Mouse (Mus musculus): ENCODE results near the gene Ostf1. TPM values are rescaled to one million over a fixed set of nuclear protein-coding genes. Genes with fewer than 3 reads are reported as not detected.
A peak's percentile ranks its signal among the peaks of the same experiment; 100 is the strongest.

Gene Ostf1
- 119 TPM for polyA plus RNA-seq (2012; fragmentation: generic; extraction: Trizol)

DNA sequence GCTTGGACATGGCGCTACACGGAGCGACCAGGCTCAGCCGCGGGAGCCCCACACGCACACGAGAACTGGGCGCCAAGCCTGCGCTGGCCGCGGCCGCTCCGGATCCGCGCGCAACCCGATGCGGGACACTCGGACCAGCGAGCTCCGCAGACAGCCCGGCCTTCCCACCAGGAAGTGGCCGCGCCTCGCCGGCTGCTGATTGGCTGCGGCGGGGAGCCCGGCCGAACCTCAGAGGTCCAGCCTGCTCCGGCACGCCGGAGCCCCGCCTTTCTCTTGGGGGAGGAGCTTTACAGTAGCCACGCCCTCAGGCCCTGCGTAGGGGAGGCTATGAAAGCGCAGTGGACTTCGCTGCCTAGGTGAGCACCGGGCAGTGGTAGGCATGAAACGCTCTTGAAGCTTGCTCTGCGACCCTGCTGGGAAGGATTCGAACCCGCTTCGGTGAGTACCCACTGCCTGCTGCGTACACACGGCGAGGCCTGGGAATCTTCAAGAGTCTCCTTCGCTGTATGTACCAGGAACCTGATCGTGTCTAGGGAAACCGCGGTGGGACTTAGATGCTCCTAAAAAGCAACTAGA, at the start of gene Ostf1, which contains the start of gene Nmrk1:
Gene Ostf1, minus strand, starts transcription at position 180 of the 576 bp plus-strand sequence.
Gene Nmrk1, plus strand, starts transcription at position 307 of the 576 bp plus-strand sequence.
- Histone ChIP-seq H3K36me3 (ENCODE audit: control insufficient read depth, insufficient read depth) (no peaks in the 10 kb centered on the region), H3K79me2 (ENCODE audit: control insufficient read depth, insufficient read depth) (peaks cover 41% of the 10 kb centered on the region), H3K4me3 (peak within 1 kb of the TSS; percentile 79), H3ac (ENCODE audit: control insufficient read depth, insufficient read length) (peak within 1 kb of the TSS; percentile 27), H3K27me3 (ENCODE audit: control insufficient read depth, insufficient read depth, insufficient read length) (no peaks in the 10 kb centered on the region), H3K4me2 (ENCODE audit: low read depth) (peak within 1 kb of the TSS; percentile 84)
- peak; percentile 74 for TF ChIP-seq POLR2AphosphoS2 (IDR thresholded peaks at IDR 0.05; ENCODE audit: insufficient read length, low read depth)
- TF ChIP-seq CEBPB (IDR thresholded peaks at IDR 0.05; ENCODE audit: insufficient read depth, poor library complexity, severe bottlenecking): no peak
- TF ChIP-seq POLR2A (IDR thresholded peaks at IDR 0.05; ENCODE audit: insufficient read length, low read depth): peak; percentile 94

DNA sequence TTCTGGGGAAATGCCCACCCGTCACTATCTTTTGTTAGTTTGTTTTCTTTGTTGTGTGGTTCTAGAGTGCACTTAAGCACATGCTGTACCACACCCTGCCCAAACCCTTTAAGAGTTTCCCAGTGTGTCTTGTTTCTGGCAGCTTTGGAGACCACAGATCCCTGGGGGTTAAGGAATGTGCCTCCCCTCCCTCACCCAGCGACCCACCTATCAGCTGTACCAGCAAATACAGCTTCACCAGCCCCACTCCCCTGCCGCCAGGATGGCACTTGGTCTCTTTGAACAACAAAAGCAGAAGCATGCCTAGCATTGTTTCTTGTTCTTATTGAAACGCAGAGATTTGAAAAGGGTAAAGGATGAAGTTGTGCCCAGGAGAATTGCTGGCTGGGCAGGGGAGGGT, 41.5 kb upstream of the Ostf1 start:
- Histone ChIP-seq H3K4me3 (no peak overlapping the region), H3ac (ENCODE audit: control insufficient read depth, insufficient read length) (no peak overlapping the region)
- TF ChIP-seq MYOG (IDR thresholded peaks at IDR 0.05; ENCODE audit: control insufficient read depth in 1 of 3, insufficient read depth in 1 of 3, insufficient read length in 2 of 3, low read depth in 2 of 3): no peak
- TF ChIP-seq TCF3 (IDR thresholded peaks at IDR 0.05; ENCODE audit: insufficient read length, low read depth): no peak
- no peak for TF ChIP-seq MYOD1 (IDR thresholded peaks at IDR 0.05; ENCODE audit: control insufficient read depth in 1 of 3, insufficient read length in 2 of 3, low read depth in 2 of 3)
- no peak for TF ChIP-seq CEBPB (IDR thresholded peaks at IDR 0.05; ENCODE audit: insufficient read depth, poor library complexity, severe bottlenecking)
- no peak for TF ChIP-seq SRF (IDR thresholded peaks at IDR 0.05; ENCODE audit: control insufficient read depth, insufficient read length, low read depth)

DNA sequence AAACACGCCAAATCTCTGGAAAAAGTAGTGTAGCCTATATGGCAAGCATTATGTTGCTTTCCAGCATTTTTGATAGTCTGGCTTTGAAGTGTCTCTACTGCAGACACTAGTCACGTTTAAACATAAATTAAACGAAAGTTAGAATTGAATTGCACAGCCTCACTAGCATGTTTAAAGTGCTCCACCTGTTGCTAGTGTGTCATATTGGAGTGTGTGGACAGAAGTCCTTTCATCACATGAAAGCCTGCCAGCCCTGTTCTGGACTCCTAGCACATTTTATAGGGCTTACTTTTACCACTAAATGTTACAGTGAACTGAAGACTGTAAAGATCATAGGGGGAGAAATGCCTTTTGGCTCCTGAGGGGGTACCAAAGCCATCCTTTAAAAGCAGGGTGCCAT, 40.9 kb upstream of the Ostf1 start:
- Histone ChIP-seq H3K4me3 (peak overlapping the region; percentile 46), H3K79me2 (ENCODE audit: control insufficient read depth, insufficient read depth) (peaks cover 60% of the 10 kb centered on the region), H3K27me3 (ENCODE audit: control insufficient read depth, insufficient read depth, insufficient read length) (no peaks in the 10 kb centered on the region), H3K4me2 (ENCODE audit: low read depth) (peak overlapping the region; percentile 96), H3ac (ENCODE audit: control insufficient read depth, insufficient read length) (no peak overlapping the region), H3K36me3 (ENCODE audit: control insufficient read depth, insufficient read depth) (no peaks in the 10 kb centered on the region)
- TF ChIP-seq POLR2A (IDR thresholded peaks at IDR 0.05; ENCODE audit: insufficient read length, low read depth) (no peak), REST (IDR thresholded peaks at IDR 0.05; ENCODE audit: insufficient read depth, insufficient read length) (no peak), SRF (IDR thresholded peaks at IDR 0.05; ENCODE audit: control insufficient read depth, insufficient read length, low read depth) (no peak), MYOD1 (IDR thresholded peaks at IDR 0.05; ENCODE audit: control insufficient read depth in 1 of 3, insufficient read length in 2 of 3, low read depth in 2 of 3) (peak in 2 of 3 experiments; percentile 57 to 64), CEBPB (IDR thresholded peaks at IDR 0.05; ENCODE audit: insufficient read depth, poor library complexity, severe bottlenecking) (no peak), MYOG (IDR thresholded peaks at IDR 0.05; ENCODE audit: control insufficient read depth in 1 of 3, insufficient read depth in 1 of 3, insufficient read length in 2 of 3, low read depth in 2 of 3) (no peak)

More for the DNA sequence above, 41.5 kb upstream of the Ostf1 start:
- Histone ChIP-seq H3K79me2 (ENCODE audit: control insufficient read depth, insufficient read depth) (peaks cover 61% of the 10 kb centered on the region), H3K4me2 (ENCODE audit: low read depth) (peak overlapping the region; percentile 96), H3K36me3 (ENCODE audit: control insufficient read depth, insufficient read depth) (no peaks in the 10 kb centered on the region), H3K27me3 (ENCODE audit: control insufficient read depth, insufficient read depth, insufficient read length) (no peaks in the 10 kb centered on the region)

DNA sequence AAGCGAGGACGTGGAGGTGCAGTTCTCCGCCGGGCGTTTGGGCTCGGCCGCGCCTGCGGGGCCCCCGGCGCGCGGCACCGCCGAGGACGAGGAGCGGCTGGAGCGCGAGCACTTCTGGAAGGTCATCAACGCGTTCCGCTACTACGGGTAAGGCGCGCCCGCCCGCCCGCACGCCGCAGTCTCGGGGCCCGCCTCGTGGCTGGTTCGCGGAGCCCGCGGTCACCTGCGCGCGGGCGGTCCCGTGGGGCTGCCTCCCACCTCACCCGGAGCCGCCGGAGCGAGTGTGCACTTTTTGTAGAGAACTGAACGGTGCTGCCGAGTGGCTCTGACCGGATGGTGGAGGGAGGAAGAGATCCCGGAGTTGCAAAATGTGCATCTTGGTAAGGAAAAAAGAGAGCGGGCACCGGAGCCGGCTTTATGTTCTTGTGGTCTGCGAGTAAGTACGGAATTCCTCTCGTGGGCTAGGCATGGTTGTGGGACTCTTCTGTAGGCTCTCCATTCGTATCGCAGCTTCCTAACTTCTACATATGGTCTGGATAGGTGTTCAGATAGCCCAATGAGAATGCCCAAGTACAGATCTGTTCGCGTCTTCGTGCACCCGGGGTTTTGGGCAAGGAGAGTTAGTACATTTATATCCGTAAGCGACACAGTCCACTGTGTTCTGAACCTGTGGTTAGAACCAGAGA, 39.6 kb upstream of the Ostf1 start:
- no peaks in the 10 kb centered on the region for H3K36me3 ChIP-seq (ENCODE audit: control insufficient read depth, insufficient read depth)
- H3K4me2 ChIP-seq (ENCODE audit: low read depth): peak overlapping the region; percentile 96
- H3ac ChIP-seq (ENCODE audit: control insufficient read depth, insufficient read length): peak overlapping the region; percentile 76
- H3K27me3 ChIP-seq (ENCODE audit: control insufficient read depth, insufficient read depth, insufficient read length): no peaks in the 10 kb centered on the region
- H3K4me3 ChIP-seq: peak overlapping the region; percentile 46
- H3K79me2 ChIP-seq (ENCODE audit: control insufficient read depth, insufficient read depth): peaks cover 50% of the 10 kb centered on the region
- no peak for TF ChIP-seq MYOG (IDR thresholded peaks at IDR 0.05; ENCODE audit: control insufficient read depth in 1 of 3, insufficient read depth in 1 of 3, insufficient read length in 2 of 3, low read depth in 2 of 3)
- TF ChIP-seq SRF (IDR thresholded peaks at IDR 0.05; ENCODE audit: control insufficient read depth, insufficient read length, low read depth): no peak
- no peak for TF ChIP-seq POLR2AphosphoS2 (IDR thresholded peaks at IDR 0.05; ENCODE audit: insufficient read length, low read depth)
- no peak for TF ChIP-seq CEBPB (IDR thresholded peaks at IDR 0.05; ENCODE audit: insufficient read depth, poor library complexity, severe bottlenecking)
- TF ChIP-seq TCF12 (IDR thresholded peaks at IDR 0.05; ENCODE audit: insufficient read depth, poor library complexity, severe bottlenecking): no peak
- TF ChIP-seq E2F4 (IDR thresholded peaks at IDR 0.05; ENCODE audit: insufficient read depth): no peak
- no peak for TF ChIP-seq POLR2A (IDR thresholded peaks at IDR 0.05; ENCODE audit: insufficient read length, low read depth)
- no peak for TF ChIP-seq REST (IDR thresholded peaks at IDR 0.05; ENCODE audit: insufficient read depth, insufficient read length)
- TF ChIP-seq MYOD1 (IDR thresholded peaks at IDR 0.05; ENCODE audit: control insufficient read depth in 1 of 3, insufficient read length in 2 of 3, low read depth in 2 of 3): no peak
- TF ChIP-seq MAX (IDR thresholded peaks at IDR 0.05; ENCODE audit: low read depth): no peak
- TF ChIP-seq TCF3 (IDR thresholded peaks at IDR 0.05; ENCODE audit: insufficient read length, low read depth): no peak
- TF ChIP-seq USF1 (IDR thresholded peaks at IDR 0.05; ENCODE audit: low read depth): no peak

DNA sequence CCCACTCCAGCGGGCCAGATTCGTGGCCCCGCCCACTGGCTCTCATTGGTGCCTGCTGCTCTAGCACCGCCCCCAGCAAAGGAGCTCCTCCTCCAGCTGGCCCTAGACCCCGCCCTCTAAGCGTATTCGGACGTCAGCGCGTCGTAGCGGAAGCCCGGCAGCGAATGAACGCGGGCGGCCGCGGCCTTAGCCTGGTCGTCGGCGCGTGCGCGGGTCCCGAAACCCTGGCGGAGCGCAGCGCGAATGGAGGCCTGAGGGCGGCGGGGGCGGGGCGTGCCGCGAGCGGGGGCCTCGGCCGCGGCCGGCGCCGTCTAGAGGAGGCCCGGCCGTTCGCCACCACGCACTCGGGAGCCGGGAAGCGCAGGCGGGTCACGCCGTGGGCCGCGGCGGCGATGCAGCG, 39.0 kb upstream of the Ostf1 start, which contains the start of gene Carnmt1:
Gene Carnmt1, plus strand, starts transcription at position 157 of the 400 bp plus-strand sequence.
- peaks cover 45% of the 10 kb centered on the region for H3K79me2 ChIP-seq (ENCODE audit: control insufficient read depth, insufficient read depth)
- no peaks in the 10 kb centered on the region for H3K27me3 ChIP-seq (ENCODE audit: control insufficient read depth, insufficient read depth, insufficient read length)
- peak within 1 kb of the TSS; percentile 76 for H3ac ChIP-seq (ENCODE audit: control insufficient read depth, insufficient read length)
- no peaks in the 10 kb centered on the region for H3K36me3 ChIP-seq (ENCODE audit: control insufficient read depth, insufficient read depth)
- H3K4me2 ChIP-seq (ENCODE audit: low read depth): peak within 1 kb of the TSS; percentile 96
- no peak for TF ChIP-seq REST (IDR thresholded peaks at IDR 0.05; ENCODE audit: insufficient read depth, insufficient read length)
- no peak for TF ChIP-seq USF1 (IDR thresholded peaks at IDR 0.05; ENCODE audit: low read depth)
- TF ChIP-seq MAX (IDR thresholded peaks at IDR 0.05; ENCODE audit: low read depth): no peak
- TF ChIP-seq E2F4 (IDR thresholded peaks at IDR 0.05; ENCODE audit: insufficient read depth): no peak
- TF ChIP-seq MYOG (IDR thresholded peaks at IDR 0.05; ENCODE audit: control insufficient read depth in 1 of 3, insufficient read depth in 1 of 3, insufficient read length in 2 of 3, low read depth in 2 of 3): no peak
- TF ChIP-seq TCF3 (IDR thresholded peaks at IDR 0.05; ENCODE audit: insufficient read length, low read depth): no peak
- no peak for TF ChIP-seq SRF (IDR thresholded peaks at IDR 0.05; ENCODE audit: control insufficient read depth, insufficient read length, low read depth)
- TF ChIP-seq CEBPB (IDR thresholded peaks at IDR 0.05; ENCODE audit: insufficient read depth, poor library complexity, severe bottlenecking): no peak
- peak; percentile 70 for TF ChIP-seq POLR2A (IDR thresholded peaks at IDR 0.05; ENCODE audit: insufficient read length, low read depth)
- TF ChIP-seq MYOD1 (IDR thresholded peaks at IDR 0.05; ENCODE audit: control insufficient read depth in 1 of 3, insufficient read length in 2 of 3, low read depth in 2 of 3): no peak
- TF ChIP-seq TCF12 (IDR thresholded peaks at IDR 0.05; ENCODE audit: insufficient read depth, poor library complexity, severe bottlenecking): no peak
- peak; percentile 48 for TF ChIP-seq POLR2AphosphoS2 (IDR thresholded peaks at IDR 0.05; ENCODE audit: insufficient read length, low read depth)
- peak within 1 kb of the TSS; percentile 46 for H3K4me3 ChIP-seq
